Mouse (Mus musculus) ES-E14 (cell line): ENCODE results near the gene Nyap1. TPM values are rescaled to one million over a fixed set of nuclear protein-coding genes. Genes with fewer than 3 reads are reported as not detected.

Experiments
- DNase-seq: peaks from one replicate; pipeline ENCODE4 v3.0.0-alpha.2; 2013; ENCODE audit warnings: low read depth, low spot score
- H3K27ac ChIP-seq: 2 replicates; pipeline ENCODE4 v1.5.1; 2012; ENCODE audit warnings: low read depth, mild to moderate bottlenecking, low read length, moderate library complexity, mixed read lengths; ENCODE audit not compliant: poor library complexity, insufficient read depth, severe bottlenecking
- H3K36me3 ChIP-seq: 2 replicates; pipeline ENCODE4 v1.6.1; 2012; ENCODE audit warnings: mild to moderate bottlenecking, low read length, moderate library complexity, mixed read lengths; ENCODE audit not compliant: control insufficient read depth, poor library complexity, insufficient read depth, severe bottlenecking
- H3K4me1 ChIP-seq, 2 experiments: fragments of 150-350 bp in 1 of 2; sonication (generic) in 1 of 2; 2 replicates each; pipeline ENCODE4 v1.6.1; 2012; ENCODE audit warnings: low read length in 2 of 2, mild to moderate bottlenecking in 1 of 2, mixed read lengths in 1 of 2; ENCODE audit not compliant: control insufficient read depth in 2 of 2, insufficient read depth in 2 of 2, poor library complexity in 1 of 2
- H3K4me3 ChIP-seq, 2 experiments: fragments of 150-350 bp in 1 of 2; sonication (generic) in 1 of 2; 2 replicates each; pipeline ENCODE4 v1.5.1; 2012; ENCODE audit warnings: low read length in 2 of 2, low read depth in 1 of 2, mild to moderate bottlenecking in 1 of 2, mixed read lengths in 1 of 2; ENCODE audit not compliant: insufficient read depth in 1 of 2, poor library complexity in 1 of 2, severe bottlenecking in 1 of 2
- H3K9ac ChIP-seq: 2 replicates; pipeline ENCODE4 v1.6.1; 2012; ENCODE audit warnings: low read depth, mild to moderate bottlenecking, low read length, mixed read lengths; ENCODE audit not compliant: poor library complexity, insufficient read depth, severe bottlenecking
- H3K9me3 ChIP-seq: fragments of 150-350 bp; sonication (generic); 2 replicates; pipeline ENCODE4 v1.6.1; 2012; ENCODE audit warnings: low read depth, mild to moderate bottlenecking, low read length; ENCODE audit not compliant: control insufficient read depth, insufficient read depth
- CHD2 ChIP-seq: IDR thresholded peaks from 2 replicates; pipeline ENCODE4 v1.6.1; 2014; ENCODE audit warnings: mild to moderate bottlenecking, low read depth, low read length, inconsistent platforms
- HCFC1 ChIP-seq: IDR thresholded peaks from 2 replicates; pipeline ENCODE4 v1.6.1; 2012; ENCODE audit warnings: low read length, inconsistent platforms, borderline replicate concordance; ENCODE audit not compliant: insufficient read depth
- MAFK ChIP-seq: IDR thresholded peaks from 2 replicates; pipeline ENCODE4 v1.6.1; 2014; ENCODE audit warnings: mild to moderate bottlenecking, low read depth, low read length, inconsistent platforms; ENCODE audit not compliant: insufficient read depth
- ZC3H11A ChIP-seq: IDR thresholded peaks from 2 replicates; pipeline ENCODE4 v1.6.1; 2012; ENCODE audit warnings: low read depth, mild to moderate bottlenecking, inconsistent platforms, low read length, borderline replicate concordance
- ZNF384 ChIP-seq: IDR thresholded peaks from 2 replicates; pipeline ENCODE4 v1.6.1; 2012; ENCODE audit warnings: low read depth, low read length, inconsistent platforms
- in situ Hi-C, 2 experiments: fragments of 600-800 bp; cut with MboI; formaldehyde crosslinking; loops; one replicate each; pipeline ENCODE4 v1.15.1; 2025; ENCODE audit warnings: low sequenced_read_pairs in 2 of 2, inconsistent platforms in 1 of 2; ENCODE audit not compliant: unreplicated experiment in 2 of 2
- total RNA-seq: library from RNA; depleted of rRNA; stranded (reverse); fragments of 300-350 nt; gene quantifications from 2 replicates; pipeline ENCODE4 v1.2.3, GENCODE M21; 2012

Gene Nyap1
- total RNA-seq, 1 experiment = 7.4 TPM

DNA sequence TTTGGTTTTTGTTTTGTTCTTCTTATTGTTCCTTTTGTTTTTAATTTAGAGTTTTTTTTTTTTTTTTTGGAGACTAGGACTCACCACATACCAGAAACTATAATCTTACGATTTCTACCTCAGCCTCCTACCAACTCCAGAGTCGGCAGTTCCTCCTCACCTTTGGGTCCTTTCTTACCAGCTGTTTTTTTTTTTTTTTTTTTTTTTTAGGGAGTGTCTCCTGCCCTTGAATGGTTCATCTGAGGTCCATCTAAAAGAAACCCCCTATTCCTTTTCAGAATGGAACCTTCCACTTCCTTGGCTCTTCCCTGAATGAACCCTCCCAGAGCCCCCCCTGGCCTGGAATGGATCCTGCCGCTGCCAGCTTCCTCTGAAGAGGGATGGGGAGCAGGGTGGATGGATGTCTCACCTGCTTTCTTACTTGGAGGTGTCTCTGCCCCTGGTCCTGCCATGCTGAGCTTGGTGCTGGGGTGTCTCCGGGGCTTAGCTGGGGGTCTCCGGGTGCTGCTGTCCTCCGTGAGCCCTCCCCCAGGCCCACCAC is 3.9 kb downstream of the Nyap1 start:
- peaks cover 2 to 34% of the 10 kb centered on the region in 2 experiments; a peak in 3 of 4 replicates for H3K4me1 ChIP-seq
- H3K36me3 ChIP-seq = peaks cover 9% of the 10 kb centered on the region; the same call in 1 of the 2 replicates
- H3K9me3 ChIP-seq = no peaks in the 10 kb centered on the region
- no peak overlapping the region for H3K9ac ChIP-seq
- no peak overlapping the region for H3K4me3 ChIP-seq
- DNase-seq = no peak
- no peak for TF ChIP-seq CHD2
- no peak for TF ChIP-seq MAFK
- peak; percentile 85 for TF ChIP-seq ZNF384
- no peak for TF ChIP-seq HCFC1
- no peak for TF ChIP-seq ZC3H11A
- in situ Hi-C loops = no loop called here
- H3K27ac ChIP-seq = no peak overlapping the region

DNA sequence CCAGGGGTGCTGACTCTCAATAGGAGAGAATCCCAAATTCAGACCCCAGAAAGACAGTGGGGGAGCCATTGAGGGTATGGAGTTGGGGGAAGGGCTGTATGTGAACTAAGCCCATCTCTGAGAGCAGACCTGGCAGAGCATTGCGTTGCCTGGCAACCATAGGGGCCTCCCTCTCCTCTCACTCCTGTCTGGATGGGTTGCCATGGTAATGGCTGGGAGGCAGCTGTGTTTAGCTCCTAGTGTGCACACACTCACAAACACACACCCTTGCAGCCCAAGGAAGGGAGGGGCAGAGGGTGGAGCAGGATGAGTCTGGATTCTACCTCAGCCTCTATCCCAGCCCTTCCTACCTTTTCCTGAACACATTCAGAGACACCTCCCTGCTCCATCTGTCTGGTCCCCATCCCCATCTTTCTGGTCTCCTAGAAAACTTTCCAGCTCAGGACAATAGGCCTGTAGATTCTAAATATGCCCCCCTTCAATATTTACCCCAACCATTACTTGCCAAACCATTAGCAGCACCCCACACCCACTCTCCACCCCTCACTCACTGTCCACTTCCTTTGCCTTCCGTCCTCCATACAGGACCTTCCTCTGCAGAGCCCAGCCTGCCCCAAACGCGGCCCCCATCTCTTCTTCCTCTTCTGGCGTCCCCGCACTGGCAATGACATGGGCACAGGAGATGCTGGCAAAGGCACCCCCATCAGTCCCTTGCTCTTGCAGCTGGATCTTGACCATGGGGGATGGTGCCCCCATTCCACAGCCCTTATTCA is 6.9 kb downstream of the Nyap1 start:
- no peak overlapping the region for H3K4me3 ChIP-seq
- peaks cover 2 to 30% of the 10 kb centered on the region in 2 experiments; a peak in 2 of 4 replicates for H3K4me1 ChIP-seq
- no peak for TF ChIP-seq ZC3H11A
- TF ChIP-seq CHD2 = no peak
- no peak for TF ChIP-seq MAFK
- TF ChIP-seq ZNF384 = no peak
- TF ChIP-seq HCFC1 = no peak
- no peak overlapping the region for H3K9ac ChIP-seq
- no peaks in the 10 kb centered on the region for H3K9me3 ChIP-seq
- in situ Hi-C loops = no loop called here
- no peak overlapping the region for H3K27ac ChIP-seq
- H3K36me3 ChIP-seq = peaks cover 9% of the 10 kb centered on the region; the same call in 1 of the 2 replicates
- peak; percentile 43 for DNase-seq

DNA sequence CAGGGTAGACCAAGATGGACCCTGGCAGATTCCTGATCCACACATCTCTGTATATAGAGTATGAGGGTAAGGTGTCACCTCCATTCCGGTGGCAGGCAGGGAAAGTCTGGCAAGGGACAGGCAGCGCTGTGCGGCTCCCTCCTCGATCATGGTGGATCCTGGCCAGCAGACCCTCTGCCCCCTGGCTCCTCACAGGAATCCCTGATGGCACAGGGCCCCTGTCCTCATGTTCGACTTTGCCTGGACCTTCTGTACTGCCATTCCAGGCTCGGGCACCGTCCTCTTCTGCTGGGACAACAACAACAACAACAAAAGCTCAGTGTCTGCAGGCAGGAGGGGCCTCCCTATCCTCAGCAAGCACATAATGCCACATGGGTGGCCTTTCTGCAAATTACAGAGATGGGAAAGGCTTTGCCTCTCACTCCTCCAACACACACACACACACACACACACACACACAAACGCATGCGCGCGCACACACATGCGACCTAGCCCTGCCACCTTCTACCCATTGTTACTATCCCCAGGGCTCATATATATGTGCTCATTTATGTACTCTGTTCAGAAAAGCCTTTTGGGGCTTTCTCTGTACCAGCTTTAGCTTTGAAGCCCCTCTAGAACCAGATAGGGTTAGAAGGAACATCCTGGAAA is 7.6 kb downstream of the Nyap1 start:
- in situ Hi-C loops = no loop called here
- Histone ChIP-seq H3K9ac (no peak overlapping the region), H3K36me3 (peaks cover 9% of the 10 kb centered on the region; the same call in 1 of the 2 replicates)

DNA sequence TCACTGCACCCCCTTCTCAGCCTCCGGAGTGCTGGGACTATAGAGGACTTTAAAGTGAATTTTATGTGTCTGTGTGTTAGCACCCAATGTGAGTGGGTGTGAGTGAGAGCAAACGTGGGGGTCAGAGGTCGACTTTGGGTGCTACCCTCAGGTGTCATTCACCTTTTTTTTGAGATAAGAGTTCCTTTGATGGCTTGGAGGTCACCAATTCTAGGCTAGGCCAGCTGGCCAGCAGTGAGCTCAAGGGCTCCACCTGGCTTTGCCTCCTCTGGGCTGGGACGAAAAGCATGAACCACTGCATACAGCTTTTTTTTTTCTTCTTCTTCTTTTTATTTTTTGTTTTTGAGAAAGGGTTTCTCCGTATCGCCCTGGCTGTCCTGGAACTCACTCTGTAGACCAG is 14.6 kb downstream of the Nyap1 start:
- Histone ChIP-seq H3K27ac (no peak overlapping the region), H3K9me3 (no peaks in the 10 kb centered on the region), H3K4me1 (peaks cover 2 to 8% of the 10 kb centered on the region in 2 experiments; a peak in 2 of 4 replicates), H3K36me3 (no peaks in the 10 kb centered on the region), H3K4me3 (no peak overlapping the region), H3K9ac (no peak overlapping the region)
- TF ChIP-seq ZC3H11A = no peak
- TF ChIP-seq MAFK = no peak
- TF ChIP-seq CHD2 = no peak
- TF ChIP-seq HCFC1 = no peak
- no peak for TF ChIP-seq ZNF384
- in situ Hi-C loops = no loop called here
- no peak for DNase-seq

More for the DNA sequence above, 7.6 kb downstream of the Nyap1 start:
- no peak overlapping the region for H3K4me3 ChIP-seq
- H3K27ac ChIP-seq = no peak overlapping the region
- TF ChIP-seq HCFC1 (no peak), ZNF384 (no peak)
- no peaks in the 10 kb centered on the region for H3K9me3 ChIP-seq
- DNase-seq = no peak
- peaks cover 2 to 28% of the 10 kb centered on the region in 2 experiments; a peak in 2 of 4 replicates for H3K4me1 ChIP-seq
